Mouse (Mus musculus) forelimb bud, embryonic 11.5 days (tissue): ENCODE measurements at regions not wholly inside any gene's neighbourhood (a gene's known extent, or its start where the extent isn't known, plus 50 kb on each side); places are given as distances from the start of the nearest gene placed in this dataset.

Experiments used
- DNase-seq: peaks from one replicate; pipeline ENCODE4 v3.0.0-alpha.2; 2012; ENCODE audit warnings: low read depth, low spot score

DNA sequence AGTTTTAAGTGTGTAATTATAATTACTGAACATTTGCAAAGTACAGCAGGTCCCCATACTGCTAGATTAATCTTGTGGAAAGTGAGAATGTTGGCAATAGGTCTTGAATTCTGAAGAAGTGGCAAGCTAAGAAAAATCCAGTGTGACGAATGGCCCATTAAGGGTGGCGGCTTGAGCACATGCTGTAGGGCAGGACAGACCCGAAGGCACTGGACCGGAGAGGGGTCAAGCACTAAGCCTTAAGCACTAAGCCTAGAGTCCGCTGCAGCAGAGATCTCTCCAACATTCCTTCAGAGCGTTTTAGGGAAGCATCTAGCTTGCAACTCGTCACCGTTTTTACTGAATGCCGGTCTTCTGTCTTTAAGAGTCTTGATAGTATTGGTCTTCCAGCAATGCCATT lies 105.6 kb downstream of the Aldh8a1 start:
- DNase-seq, result no peak

GRCm38 (mm10) chr10:21483373-21483772 lies 106.3 kb downstream of the Aldh8a1 start:
- DNase-seq, result no peak

GRCm38 (mm10) chr10:21488374-21488930 lies 104.5 kb upstream of the 1700020N01Rik start:
- no peak for DNase-seq

DNA sequence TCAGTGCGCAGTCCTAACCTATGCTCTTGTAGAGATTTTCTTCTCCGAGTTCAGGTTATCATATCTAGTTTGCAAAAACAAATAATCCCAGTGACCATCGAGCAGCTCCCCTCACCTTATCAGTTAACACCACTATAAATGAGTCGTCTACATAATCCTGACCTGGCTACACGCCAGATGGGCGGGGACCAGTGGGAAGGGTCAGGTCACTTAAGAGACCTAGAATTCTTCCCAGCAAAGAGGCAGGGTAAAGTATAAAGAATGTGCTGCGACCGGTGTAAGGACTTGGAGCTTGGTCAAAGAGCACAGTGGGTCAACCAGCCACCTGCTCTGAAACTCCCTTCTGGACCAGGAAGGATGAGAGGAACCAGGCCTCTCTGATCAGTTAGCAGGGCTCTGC lies 102.0 kb upstream of the 1700020N01Rik start:
- no peak for DNase-seq

GRCm38 (mm10) chr10:21492254-21492894 lies 100.6 kb upstream of the 1700020N01Rik start:
- DNase-seq, result no peak

DNA sequence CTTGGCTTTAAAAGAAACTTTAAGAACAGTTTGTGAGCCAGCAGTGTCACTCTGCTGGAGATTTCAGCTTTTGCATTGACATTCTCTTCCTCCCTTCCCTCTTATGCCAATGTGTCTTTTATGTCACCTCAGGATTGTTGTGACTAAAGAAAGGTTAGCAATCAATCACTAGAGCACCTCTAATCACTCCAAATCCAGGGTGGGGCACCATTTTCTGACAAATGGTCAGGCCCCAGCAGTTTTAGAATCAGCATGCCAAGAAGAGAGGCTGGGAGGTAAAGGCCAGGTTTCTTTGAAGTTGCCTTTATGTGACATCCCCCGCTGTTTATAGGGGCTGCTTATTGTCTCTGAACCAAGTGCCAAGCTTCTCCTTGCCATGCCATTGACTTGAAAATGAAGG lies 98.4 kb upstream of the 1700020N01Rik start:
- peak; percentile 16 for DNase-seq

- no peak for DNase-seq
These were observed 95.8 kb upstream of the 1700020N01Rik start for GRCm38 (mm10) chr10:21497110-21497509.

DNA sequence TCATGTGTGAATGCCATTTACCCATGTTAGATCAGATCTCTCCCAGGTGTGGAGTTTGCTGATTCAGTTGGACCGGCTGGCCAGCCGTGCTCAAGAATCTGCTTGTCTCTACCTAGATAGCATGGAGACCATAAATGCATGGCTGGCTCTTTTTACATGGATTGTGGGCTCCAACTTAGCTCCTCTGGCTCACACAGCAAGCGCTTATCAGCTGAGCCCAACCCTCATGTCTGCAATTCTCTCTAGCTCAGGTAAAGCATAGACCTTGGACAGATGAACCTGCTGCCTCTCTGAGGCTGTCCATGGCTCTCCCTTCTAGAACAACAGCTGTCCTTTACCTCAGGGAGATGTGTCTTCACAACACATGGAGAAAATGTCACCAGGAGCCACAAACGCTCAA lies 94.8 kb upstream of the 1700020N01Rik start:
- no peak for DNase-seq

GRCm38 (mm10) chr10:21501658-21502057 lies 91.3 kb upstream of the 1700020N01Rik start:
- no peak for DNase-seq

- no peak for DNase-seq
These were observed 88.5 kb upstream of the 1700020N01Rik start for GRCm38 (mm10) chr10:21504431-21504830.

DNA sequence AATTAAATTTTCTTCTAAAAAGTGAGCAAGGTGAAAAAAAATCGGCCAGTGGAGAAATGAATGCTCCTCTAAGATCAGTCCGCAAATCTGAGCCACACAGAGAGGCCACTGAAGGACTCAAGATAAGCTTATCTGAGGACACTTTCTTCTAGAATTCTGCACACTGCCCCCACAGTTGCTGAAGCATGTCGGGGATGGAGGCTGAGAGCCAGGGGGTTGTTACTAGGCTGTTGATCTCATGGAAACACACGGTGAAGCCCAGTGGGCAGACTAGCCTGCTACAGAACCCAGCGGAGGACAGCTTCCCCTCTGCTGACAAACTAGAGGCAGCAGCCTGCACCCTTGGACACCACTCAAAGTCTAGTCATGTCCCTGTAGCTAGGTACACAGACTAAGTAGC lies 81.6 kb upstream of the 1700020N01Rik start:
- no peak for DNase-seq

- DNase-seq, result no peak
These were observed 80.5 kb upstream of the 1700020N01Rik start for GRCm38 (mm10) chr10:21512486-21512885.

- no peak for DNase-seq
These were observed 75.2 kb upstream of the 1700020N01Rik start for GRCm38 (mm10) chr10:21517721-21518120.

- DNase-seq, result no peak
These were observed 72.1 kb upstream of the 1700020N01Rik start for GRCm38 (mm10) chr10:21520854-21521253.

DNA sequence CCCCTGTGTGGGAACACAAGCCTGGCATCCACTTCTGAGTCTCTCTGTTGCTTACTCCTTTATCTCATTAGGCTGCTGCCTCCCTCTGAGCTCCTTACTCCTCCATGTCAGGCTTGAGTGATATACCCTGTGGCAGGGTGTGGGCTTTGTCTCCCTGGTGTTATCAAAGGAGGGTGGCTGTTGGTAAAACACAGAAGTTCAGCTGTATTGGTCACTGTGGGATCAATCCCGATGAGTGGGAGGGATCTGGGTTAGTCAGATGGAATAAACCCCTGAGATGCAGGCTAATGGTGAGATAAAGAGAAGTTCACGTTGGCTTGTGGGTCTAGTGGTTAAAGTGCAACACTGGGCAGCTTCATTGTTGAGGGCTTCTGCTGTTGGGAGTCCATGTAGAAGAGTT lies 67.4 kb upstream of the 1700020N01Rik start:
- no peak for DNase-seq

- DNase-seq, result no peak
These were observed 64.5 kb upstream of the 1700020N01Rik start for GRCm38 (mm10) chr10:21528396-21528795.

DNA sequence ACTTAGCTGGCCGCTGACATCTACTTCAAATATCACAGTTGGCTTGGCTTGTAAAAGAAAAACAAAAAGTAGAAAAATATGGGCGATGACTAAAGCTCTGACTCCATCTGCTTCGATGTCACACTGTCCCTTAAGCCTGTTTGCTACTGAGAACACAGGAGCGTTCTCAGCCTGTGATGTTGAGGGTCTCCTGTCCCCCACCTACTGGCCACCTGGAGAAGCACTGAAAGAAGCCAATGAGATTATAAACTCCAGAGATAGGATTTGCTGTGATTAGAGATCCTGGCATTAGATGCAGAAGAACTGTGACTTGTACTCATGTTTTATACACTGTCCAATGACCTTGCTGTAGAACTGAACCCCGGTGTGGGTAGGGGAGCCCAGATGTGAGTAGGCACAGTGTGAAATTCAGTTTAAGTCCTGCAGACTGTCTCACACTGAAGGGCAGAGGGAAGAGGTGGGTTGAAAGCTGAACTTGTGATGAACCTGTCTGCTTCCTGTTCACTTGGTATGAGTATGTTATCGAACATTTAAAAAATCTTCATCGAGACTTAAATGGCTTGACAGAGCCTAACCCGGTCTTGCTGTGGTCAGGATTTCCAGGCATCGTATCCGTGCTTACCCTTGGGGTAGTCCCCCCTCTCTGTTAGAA lies 63.7 kb upstream of the 1700020N01Rik start:
- DNase-seq, result no peak

GRCm38 (mm10) chr10:21532142-21532541 lies 60.8 kb upstream of the 1700020N01Rik start:
- no peak for DNase-seq

DNA sequence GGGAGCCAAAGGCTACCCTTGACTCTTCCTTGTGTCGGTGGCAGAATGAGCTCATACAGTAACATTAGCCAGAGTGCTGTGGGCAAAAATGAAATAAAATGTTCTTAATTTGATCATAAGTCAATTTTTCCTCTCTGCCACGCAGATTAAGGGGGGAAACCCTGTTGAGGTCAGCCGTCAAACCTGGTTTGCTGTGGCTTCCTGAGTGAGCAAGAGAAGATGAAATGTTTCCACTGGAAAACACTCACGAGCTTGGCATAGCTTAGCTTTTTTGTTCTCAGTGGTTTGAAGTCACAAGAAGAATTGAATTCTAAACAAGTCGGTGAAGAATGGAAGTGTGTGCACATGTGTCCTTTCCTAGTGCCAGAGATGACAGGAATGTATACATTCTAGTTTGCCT lies 57.3 kb upstream of the 1700020N01Rik start:
- DNase-seq, result no peak

- DNase-seq, result no peak
These were observed 54.5 kb upstream of the 1700020N01Rik start for GRCm38 (mm10) chr10:21538481-21538880.
